Mouse (Mus musculus) adrenal gland (tissue): Measurements from ENCODE around the gene Krt87.

Source experiments
- intact Hi-C: fragments of 180-260 bp; cut with DNase I; formaldehyde crosslinking; loops from one replicate; pipeline ENCODE4 v1.15.1; 2025

Gene Krt87

GRCm38 (mm10) chr15:101420903-101421302 lies 17.7 kb downstream of the Krt87 start:
- intact Hi-C loops, result no loop called here

DNA sequence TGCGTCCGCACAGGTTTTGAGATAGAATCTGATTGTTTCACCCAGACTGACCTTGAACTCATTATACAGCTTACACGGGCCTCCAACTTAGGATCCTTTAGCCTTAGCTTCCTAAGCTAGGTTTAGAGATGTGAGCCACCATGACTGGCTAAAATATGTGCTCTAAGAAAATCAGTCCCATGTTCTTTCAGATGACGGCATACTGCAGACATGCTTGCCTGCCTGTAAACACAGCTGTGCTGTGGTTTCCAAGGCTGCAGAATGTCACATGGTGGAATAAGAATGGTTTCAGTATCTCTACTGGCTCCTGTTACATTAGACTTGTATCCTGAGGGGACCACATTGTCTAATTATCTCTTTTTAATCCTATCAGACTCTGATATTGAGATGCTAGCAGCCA lies 19.7 kb downstream of the Krt87 start:
- intact Hi-C loops, result no loop called here

GRCm38 (mm10) chr15:101414807-101415565 lies 23.6 kb downstream of the Krt87 start:
- intact Hi-C loops, result no loop called here

DNA sequence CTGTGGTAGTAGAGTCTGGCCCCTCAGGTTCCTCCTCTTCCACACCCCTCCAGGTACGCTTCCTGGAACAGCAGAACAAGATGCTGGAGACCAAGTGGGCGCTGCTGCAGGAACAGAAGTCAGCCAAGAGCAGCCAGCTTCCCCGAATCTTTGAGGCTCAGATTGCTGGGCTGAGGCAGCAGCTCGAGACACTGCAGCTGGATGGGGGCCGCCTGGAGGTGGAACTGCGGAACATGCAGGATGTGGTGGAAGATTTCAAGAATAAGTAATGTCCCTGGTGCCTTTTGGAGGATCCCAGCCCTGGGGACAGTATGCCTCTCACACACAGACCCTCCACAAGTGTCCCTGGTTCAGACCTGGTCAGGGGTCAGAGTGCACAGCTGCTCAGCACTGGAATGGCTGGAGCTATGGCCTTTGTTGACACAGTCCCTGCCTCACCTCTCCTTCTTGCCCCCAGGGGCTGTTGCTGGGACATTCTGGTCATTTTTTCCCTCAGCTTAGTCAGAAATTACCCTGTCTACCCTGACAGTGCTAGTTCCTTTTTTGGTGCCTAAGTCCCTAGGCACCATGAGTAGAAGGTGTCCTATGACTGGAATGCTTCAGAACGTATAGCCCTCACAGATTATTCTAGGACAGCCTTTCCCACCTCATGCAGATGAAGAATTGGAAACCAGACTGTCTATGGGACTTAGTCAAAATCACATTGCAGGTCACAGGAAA lies 24.5 kb downstream of the Krt87 start:
- intact Hi-C loops, result no loop called here

- intact Hi-C loops, result no loop called here
Measured at GRCm38 (mm10) chr15:101412188-101412587, 26.4 kb downstream of the Krt87 start.

DNA sequence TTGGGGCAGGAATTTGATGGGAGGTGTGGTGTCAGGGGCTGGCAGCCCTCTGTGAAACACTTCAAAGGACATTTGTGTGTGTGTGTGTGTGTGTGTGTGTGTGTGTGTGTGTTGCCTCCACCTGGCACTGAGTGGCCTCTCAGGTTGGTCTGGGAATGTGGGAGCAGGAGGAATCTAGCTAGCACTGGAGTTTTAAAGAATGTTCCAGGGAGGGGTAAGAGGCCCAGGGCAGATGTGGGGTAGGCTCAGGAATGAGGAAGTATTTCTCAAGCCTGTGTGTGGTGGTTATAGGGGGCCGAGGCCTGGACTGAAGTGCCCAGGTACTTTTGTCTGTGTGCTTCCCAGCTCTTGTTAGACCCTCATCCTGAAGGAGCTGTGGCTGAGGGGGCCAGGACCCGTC lies 27.8 kb downstream of the Krt87 start, which contains the start of gene Krt7:
Gene Krt7, plus strand, starts transcription at position 269 of the 400 bp plus-strand sequence.
- intact Hi-C loops, result no loop called here

DNA sequence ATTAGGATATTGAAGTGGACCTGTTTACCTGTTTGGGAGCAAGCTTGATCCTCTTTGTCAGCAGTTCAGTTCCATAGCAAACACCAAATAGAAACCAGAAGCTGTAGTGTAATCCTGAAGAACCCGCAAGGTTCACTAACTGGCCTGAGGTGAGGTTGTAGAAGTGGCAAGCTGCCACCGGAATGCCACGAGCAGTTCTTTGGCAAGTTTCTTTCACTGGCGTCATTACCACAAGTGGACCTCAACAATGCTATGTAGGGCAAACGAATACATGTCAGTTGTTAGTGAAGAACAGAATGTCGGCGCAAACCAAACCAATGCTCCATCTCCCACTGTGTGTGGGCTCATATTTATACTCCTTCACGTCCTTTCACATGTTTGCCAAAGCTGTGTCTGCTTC lies 40.3 kb downstream of the Krt87 start:
- intact Hi-C loops, result no loop called here

- intact Hi-C loops, result no loop called here
Measured at GRCm38 (mm10) chr15:101397683-101398082, 40.9 kb downstream of the Krt87 start.

GRCm38 (mm10) chr15:101396921-101397320 lies 41.7 kb downstream of the Krt87 start:
- intact Hi-C loops, result no loop called here

DNA sequence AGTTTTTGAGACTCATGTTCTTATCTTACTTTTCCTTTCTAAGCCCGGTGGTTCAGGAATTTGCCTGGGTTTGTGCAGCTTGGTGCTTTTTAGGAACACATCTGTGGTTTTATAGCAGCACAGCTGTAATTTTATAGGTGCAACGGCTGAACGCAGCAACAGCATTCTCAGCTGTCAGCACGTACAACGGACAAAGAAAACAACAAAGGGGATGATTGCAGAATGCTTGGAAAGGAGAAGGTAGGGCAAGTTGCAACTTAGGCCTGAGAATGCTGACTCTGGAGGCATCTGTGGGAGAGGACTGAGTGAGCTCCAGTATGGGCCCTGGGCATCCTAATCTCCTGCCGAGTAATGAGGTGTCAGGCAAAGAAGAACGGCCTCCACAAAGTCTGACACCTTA lies 42.1 kb downstream of the Krt87 start:
- intact Hi-C loops, result no loop called here

DNA sequence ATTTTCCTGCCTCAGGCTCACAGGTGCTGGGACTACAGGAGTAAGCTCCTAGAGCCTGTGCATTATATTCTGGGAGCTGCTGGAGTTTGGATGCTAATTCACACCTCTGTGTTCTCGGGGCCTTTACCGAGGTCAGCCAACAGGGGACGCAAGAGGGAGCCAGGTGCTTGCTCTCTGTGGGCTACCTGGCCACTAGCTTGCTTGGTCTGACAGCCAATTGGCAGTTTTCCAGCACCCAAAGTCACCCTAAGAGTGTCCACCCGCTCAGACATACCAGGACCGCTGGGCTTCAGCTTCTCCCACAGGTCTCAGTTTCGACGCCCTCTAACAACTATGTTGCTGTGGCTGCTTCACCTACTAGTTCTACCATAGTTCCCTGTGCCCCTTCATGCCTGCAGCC lies 43.7 kb downstream of the Krt87 start:
- intact Hi-C loops, result no loop called here

DNA sequence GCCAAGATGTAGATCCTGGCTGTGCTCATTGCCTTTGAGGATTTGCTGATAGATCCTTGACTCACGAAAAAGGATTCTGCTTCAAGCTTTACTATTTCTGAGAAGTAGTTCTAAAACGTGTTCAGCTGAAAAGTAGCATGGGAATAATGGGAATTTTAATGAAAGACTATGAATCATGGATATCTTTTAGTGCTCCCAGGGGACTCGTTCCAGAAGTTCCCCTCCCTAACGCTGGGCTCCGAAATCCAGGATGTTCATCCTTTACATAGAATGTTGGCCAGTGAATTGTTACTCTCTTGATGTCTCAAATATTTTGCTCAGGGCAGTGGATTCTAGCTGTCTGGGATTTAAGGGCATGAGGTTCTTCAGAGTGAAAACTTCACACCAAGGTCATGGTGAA lies 46.4 kb downstream of the Krt87 start:
- intact Hi-C loops, result no loop called here

DNA sequence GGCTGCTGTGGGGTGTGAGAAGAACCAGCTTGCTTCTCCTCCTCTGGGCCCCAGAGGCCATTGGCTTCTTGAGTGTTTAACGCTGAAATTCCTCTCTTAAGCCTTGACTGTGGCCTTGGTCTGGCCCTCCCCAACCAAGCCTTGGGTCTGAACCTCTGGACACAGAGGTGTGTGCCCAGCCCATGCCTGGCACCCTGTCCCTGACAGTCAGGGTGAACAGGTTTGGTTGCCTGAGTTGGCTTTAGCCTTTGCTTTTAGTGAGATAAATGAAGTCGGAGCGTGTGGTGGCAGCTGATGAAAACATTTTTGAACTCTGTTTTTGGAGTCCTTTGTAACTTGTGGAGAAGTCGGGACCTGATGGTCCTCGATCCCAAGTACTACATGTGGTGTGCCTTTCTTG lies 48.4 kb downstream of the Krt87 start:
- intact Hi-C loops, result no loop called here

- intact Hi-C loops, result loop anchor here (2.0 kb wide), 1 partner anchor 43 kb away; no protein-coding TSS in a partner anchor
Measured at GRCm38 (mm10) chr15:101388034-101388541, 50.5 kb downstream of the Krt87 start.

- intact Hi-C loops, result no loop called here
Measured at GRCm38 (mm10) chr15:101387176-101387575, 51.4 kb downstream of the Krt87 start.

DNA sequence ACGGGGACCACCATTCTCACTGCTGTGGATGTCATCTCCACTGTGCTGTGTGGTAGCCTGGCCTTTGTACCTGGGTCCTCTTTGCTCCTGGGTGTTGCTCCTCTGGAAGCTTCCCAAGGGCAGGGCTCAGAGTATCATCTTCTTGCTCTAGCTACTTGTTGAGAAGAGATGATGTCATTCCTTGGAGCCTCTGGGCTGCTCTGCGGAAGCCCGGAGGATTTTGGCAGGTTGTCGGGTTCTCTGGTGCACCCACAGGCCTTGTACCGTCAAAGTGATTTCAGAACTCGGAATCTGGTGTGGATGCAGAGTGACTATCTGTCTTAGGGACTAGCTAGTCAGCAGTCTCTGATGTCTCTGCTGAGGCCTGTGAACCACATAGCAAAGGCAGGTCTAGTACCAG lies 53.5 kb downstream of the Krt87 start:
- intact Hi-C loops, result no loop called here

GRCm38 (mm10) chr15:101384610-101385009 lies 54.0 kb downstream of the Krt87 start:
- intact Hi-C loops, result no loop called here

DNA sequence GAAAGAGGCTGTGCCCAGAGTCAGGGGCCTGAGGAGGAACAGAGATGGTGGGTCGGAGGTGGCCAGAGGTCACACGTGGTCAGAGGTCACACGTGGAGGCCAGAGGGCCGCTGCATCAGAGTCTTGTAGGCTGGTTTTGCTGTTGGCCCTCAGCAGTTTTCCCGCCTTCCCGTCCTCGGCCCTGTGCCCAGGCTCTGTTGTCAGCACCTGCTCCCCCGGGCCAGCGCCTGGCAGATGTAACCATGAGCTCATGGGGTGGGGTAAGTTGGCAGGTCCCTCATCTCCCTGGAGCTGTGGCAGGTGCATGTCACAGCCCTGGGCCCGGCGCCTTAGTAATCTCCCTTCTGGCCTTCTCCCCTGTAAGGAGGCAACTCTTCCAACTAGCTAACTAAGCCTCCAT lies 55.8 kb downstream of the Krt87 start:
- intact Hi-C loops, result no loop called here

GRCm38 (mm10) chr15:101381758-101382157 lies 56.8 kb downstream of the Krt87 start:
- intact Hi-C loops, result no loop called here
